In the genomic region with DNA sequence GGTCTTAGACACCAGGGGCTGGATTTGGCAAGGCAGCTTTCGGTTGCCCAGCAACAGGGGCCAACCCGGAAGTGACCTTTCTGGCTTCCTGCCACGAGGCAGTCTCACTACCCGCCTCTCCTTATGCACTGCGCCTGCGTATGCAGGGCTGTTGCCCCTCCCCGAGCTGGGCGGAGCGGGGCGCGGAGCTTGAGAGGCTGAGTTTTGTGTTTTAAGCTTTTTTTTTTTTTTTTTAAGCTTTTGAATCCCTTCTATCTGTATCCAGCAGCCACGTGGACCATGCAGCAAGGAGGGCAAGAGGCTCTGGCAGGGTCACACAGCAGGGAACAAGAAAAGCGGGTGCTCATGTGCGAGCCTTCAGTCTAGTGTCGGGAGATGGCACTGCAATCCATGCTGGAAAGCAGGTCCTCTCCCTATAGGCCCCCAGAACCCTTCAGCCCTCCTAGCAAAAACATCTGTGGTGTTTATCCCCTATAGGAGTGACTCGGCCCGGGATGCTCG, we compare ENCODE assay signal across 8 mouse cellular contexts. TPM values are rescaled to one million over a fixed set of nuclear protein-coding genes. Genes with fewer than 3 reads are reported as not detected.
DNase-seq lines count a peak whose midpoint lies in the region; ATAC-seq lines count a peak whose summit lies in the region.

No protein-coding gene starts in this region.

- peak overlapping the region; percentile 67 for H3K4me2 ChIP-seq in hindbrain, embryonic 16.5 days (ENCODE audit: low read length)

- peaks cover 13% of the 10 kb centered on the region for H3K4me1 ChIP-seq in hindbrain, embryonic 16.5 days (ENCODE audit: control insufficient read depth, insufficient read depth, low read depth, low read length)

- peak overlapping the region; percentile 44 for H3K4me3 ChIP-seq in hindbrain, embryonic 16.5 days (ENCODE audit: low read length)

- no peaks in the 10 kb centered on the region for H3K27me3 ChIP-seq in hindbrain, embryonic 16.5 days (replicated peaks; ENCODE audit: control insufficient read depth, insufficient read depth, low read length)

- H3K9me3 ChIP-seq in hindbrain, embryonic 16.5 days (ENCODE audit: control insufficient read depth, low read length), result no peaks in the 10 kb centered on the region

- peak; percentile 94 for ATAC-seq in hindbrain, embryonic 16.5 days

- peak overlapping the region; percentile 61 for H3K9ac ChIP-seq in hindbrain, embryonic 16.5 days (ENCODE audit: low read depth, low read length)

- DNase-seq in R1 (ENCODE audit: low read depth, low spot score), result peak; percentile 95
- DNase-seq in cerebellum, postnatal 36 days, result peak; percentile 83 to 87
- DNase-seq in gastrocnemius, adult 18-20 months (ENCODE audit: low spot score), result peak; percentile 90
- peak; percentile 83 for DNase-seq in left cerebral cortex, adult 11 months (ENCODE audit: low spot score)
- DNase-seq in lung, postnatal 36 days, result peak; percentile 94
- peak; percentile 95 for DNase-seq in retina, embryonic 14.5 days (ENCODE audit: low spot score)
- DNase-seq in thymus, postnatal 4 days, result peak; percentile 91

- no peaks in the 10 kb centered on the region for H3K36me3 ChIP-seq in hindbrain, embryonic 16.5 days (ENCODE audit: control insufficient read depth, insufficient read depth, low read length)

- under 1% methylated on average over 18 of the region's 18 CpGs for WGBS in hindbrain, embryonic 16.5 days

- peak overlapping the region; percentile 76 for H3K27ac ChIP-seq in hindbrain, embryonic 16.5 days (ENCODE audit: low read depth, low read length)

RNA-seq across cellular contexts. Expression of a gene that starts 5.1 kb away (rescaled TPM):
- total RNA-seq in gastrocnemius, adult 18-20 months (2021), result not detected
- polyA plus RNA-seq in hindbrain, embryonic 16.5 days (2015; fragmentation: Nextera tagmentation; extraction: Ambion mirVana), result 0.70 and 0.93 TPM in 2 replicates

RNA-seq across cellular contexts. Expression of a gene that starts 27.1 kb away (rescaled TPM):
- under 1 TPM in 1 of 2 experiments, not detected in 1; 0.14 TPM for total RNA-seq in gastrocnemius, adult 18-20 months (2021)
- 2.0 and 2.3 TPM in 2 replicates for polyA plus RNA-seq in hindbrain, embryonic 16.5 days (2015; fragmentation: Nextera tagmentation; extraction: Ambion mirVana)

RNA-seq across cellular contexts. Expression of a gene that starts 34.6 kb away (rescaled TPM):
- 10 to 100 TPM; 69.5 to 73.0 TPM for total RNA-seq in gastrocnemius, adult 18-20 months (2021)
- 67.8 and 80.1 TPM in 2 replicates for polyA plus RNA-seq in hindbrain, embryonic 16.5 days (2015; fragmentation: Nextera tagmentation; extraction: Ambion mirVana)

Comparison
In these comparisons a context has a peak if more than half of its experiments do, and no peak if none do; other contexts are left out.
1. Peak in every context shown above with its lines: DNase-seq, ATAC-seq, H3K4me3 ChIP-seq and H3K27ac ChIP-seq.